Mouse (Mus musculus): ENCODE data around the gene Dusp7.

GRCm38 (mm10) chr9:106371776-106372175 lies 3.3 kb downstream of the Dusp7 start:
- TF ChIP-seq CTCF (conservative IDR thresholded peaks at IDR 0.05 in 1 of 2, IDR thresholded peaks at IDR 0.05 in 1 of 2; ENCODE audit: low read depth in 2 of 2, low read length in 2 of 2): no peak
- TF ChIP-seq ETS1 (conservative IDR thresholded peaks at IDR 0.05; ENCODE audit: low read depth, low read length): peak; percentile 57
- no peak for TF ChIP-seq NRF1 (IDR thresholded peaks at IDR 0.05; ENCODE audit: low read depth, low read length)
- peak; percentile 61; the same call in 1 of the 2 replicates for TF ChIP-seq TCF12 (IDR thresholded peaks at IDR 0.05; ENCODE audit: low read depth, low read length)
- no peak for TF ChIP-seq CHD1 (IDR thresholded peaks at IDR 0.05; ENCODE audit: low read depth, low read length)
- TF ChIP-seq SMC3 (IDR thresholded peaks at IDR 0.05; ENCODE audit: low read depth, low read length): peak; percentile 2; the same call in 1 of the 2 replicates
- TF ChIP-seq POLR2AphosphoS2 (IDR thresholded peaks at IDR 0.05; ENCODE audit: low read depth, low read length): no peak

All from CH12.LX (cell line).